8 mouse cellular contexts compared by ENCODE assay signal in the genomic region with DNA sequence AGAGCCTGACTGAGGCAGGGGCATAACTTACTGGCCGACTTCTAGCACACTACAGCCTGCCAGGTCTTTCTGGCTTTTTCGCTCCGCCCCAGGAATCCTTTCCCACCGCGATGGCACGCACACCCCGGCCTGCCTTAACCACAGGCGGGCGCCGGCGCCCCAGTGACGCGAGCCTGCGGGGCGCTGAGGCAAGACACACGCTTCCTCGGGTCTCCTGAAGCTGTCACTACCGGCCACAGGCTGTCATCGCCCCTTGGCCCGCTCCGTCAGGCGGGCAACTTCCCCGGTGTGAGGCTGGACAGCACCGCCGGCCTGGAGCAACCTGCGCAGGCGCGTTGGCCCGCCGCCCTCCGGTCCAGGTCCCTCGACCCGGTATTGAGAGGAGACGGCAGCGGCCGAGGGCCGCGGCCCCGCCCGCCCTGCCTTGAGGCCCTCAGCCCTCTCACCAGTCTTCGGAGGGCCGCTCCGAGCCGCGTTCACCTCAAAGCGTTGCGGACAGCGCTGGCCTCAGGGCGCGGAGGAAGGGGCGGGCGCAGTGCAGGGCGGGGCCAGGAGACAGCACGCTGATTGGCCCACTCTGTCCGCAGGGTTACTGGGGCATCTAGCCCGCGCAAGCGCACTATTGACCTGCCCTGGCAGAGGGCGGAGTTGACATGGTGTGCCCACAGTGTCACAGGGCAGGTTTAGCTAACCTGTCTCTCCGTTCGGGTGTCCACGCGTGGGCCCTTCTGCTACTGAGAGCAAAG. TPM values are rescaled to one million over a fixed set of nuclear protein-coding genes. Genes with fewer than 3 reads are reported as not detected.
DNase-seq lines count a peak whose midpoint lies in the region; ATAC-seq and TF ChIP-seq lines count a peak whose summit lies in the region.

No protein-coding gene starts in this region.

- peak overlapping the region; percentile 77 for H3K4me2 ChIP-seq in forebrain, embryonic 12.5 days
- peak overlapping the region; percentile 85 for H3K4me2 ChIP-seq in heart, postnatal 0 days (ENCODE audit: low read depth, low read length)
- peak overlapping the region; percentile 93 for H3K4me2 ChIP-seq in liver, embryonic 15.5 days
- peak overlapping the region; percentile 92 for H3K4me2 ChIP-seq in neural tube, embryonic 11.5 days (ENCODE audit: low read depth)
- peak overlapping the region; percentile 84 for H3K4me2 ChIP-seq in stomach, embryonic 16.5 days (ENCODE audit: low read depth, low read length)

- no peaks in the 10 kb centered on the region for H3K9me3 ChIP-seq in ES-Bruce4 (replicated peaks; ENCODE audit: control insufficient read depth, insufficient read depth, low read length, poor library complexity, severe bottlenecking)
- H3K9me3 ChIP-seq in forebrain, embryonic 12.5 days: no peaks in the 10 kb centered on the region
- peaks cover 3% of the 10 kb centered on the region; the same call in 1 of the 2 replicates for H3K9me3 ChIP-seq in heart, postnatal 0 days (replicated peaks; ENCODE audit: control insufficient read depth, low read length)
- H3K9me3 ChIP-seq in liver, embryonic 15.5 days (replicated peaks): no peaks in the 10 kb centered on the region
- H3K9me3 ChIP-seq in neural tube, embryonic 11.5 days (ENCODE audit: control insufficient read depth, low read length): no peaks in the 10 kb centered on the region
- no peaks in the 10 kb centered on the region; the same call in 1 of the 2 replicates for H3K9me3 ChIP-seq in stomach, embryonic 16.5 days (replicated peaks; ENCODE audit: control insufficient read depth, low read length)

- no peak for TF ChIP-seq CTCF in ES-Bruce4 (IDR thresholded peaks at IDR 0.05; ENCODE audit: low read depth, low read length)
- no peak for TF ChIP-seq CTCF in heart, postnatal 0 days (IDR thresholded peaks at IDR 0.05; ENCODE audit: low read depth)

- H3K27me3 ChIP-seq in ES-Bruce4 (ENCODE audit: control insufficient read depth, insufficient read depth, low read length, poor library complexity, severe bottlenecking): no peaks in the 10 kb centered on the region
- H3K27me3 ChIP-seq in forebrain, embryonic 12.5 days: no peaks in the 10 kb centered on the region
- no peaks in the 10 kb centered on the region for H3K27me3 ChIP-seq in heart, postnatal 0 days (ENCODE audit: control insufficient read depth, insufficient read depth, low read length)
- H3K27me3 ChIP-seq in liver, embryonic 15.5 days: no peaks in the 10 kb centered on the region
- H3K27me3 ChIP-seq in neural tube, embryonic 11.5 days (ENCODE audit: control insufficient read depth, insufficient read depth, low read length): no peaks in the 10 kb centered on the region
- H3K27me3 ChIP-seq in stomach, embryonic 16.5 days (ENCODE audit: control insufficient read depth, insufficient read depth, low read length): no peaks in the 10 kb centered on the region

- peak overlapping the region; percentile 41 for H3K9ac ChIP-seq in ES-Bruce4 (ENCODE audit: low read depth, poor library complexity, severe bottlenecking)
- H3K9ac ChIP-seq in forebrain, embryonic 12.5 days: peak overlapping the region; percentile 85
- H3K9ac ChIP-seq in heart, postnatal 0 days (replicated peaks; ENCODE audit: low read depth, low read length): peak overlapping the region; percentile 73
- peak overlapping the region; percentile 89 for H3K9ac ChIP-seq in liver, embryonic 15.5 days
- peak overlapping the region; percentile 88 for H3K9ac ChIP-seq in neural tube, embryonic 11.5 days (ENCODE audit: low read length)
- H3K9ac ChIP-seq in stomach, embryonic 16.5 days (ENCODE audit: low read length): peak overlapping the region; percentile 86

- peak; percentile 98 for DNase-seq in c-Kit-positive CD71-positive TER-119-positive erythroid progenitor cells, embryonic 14.5 days (ENCODE audit: low spot score)
- DNase-seq in heart, postnatal 0 days (ENCODE audit: low spot score): peak; percentile 97
- peak; percentile 98 to 99 for DNase-seq in kidney, postnatal 4 days
- peak; percentile 96 for DNase-seq in neural tube, embryonic 11.5 days (ENCODE audit: low spot score)

- H3K36me3 ChIP-seq in ES-Bruce4 (ENCODE audit: control insufficient read depth, insufficient read depth, low read length, poor library complexity, severe bottlenecking): peaks cover 4% of the 10 kb centered on the region
- H3K36me3 ChIP-seq in forebrain, embryonic 12.5 days (replicated peaks): peaks cover 21% of the 10 kb centered on the region
- peaks cover 40% of the 10 kb centered on the region for H3K36me3 ChIP-seq in heart, postnatal 0 days (replicated peaks; ENCODE audit: control insufficient read depth, insufficient read depth, low read length)
- peaks cover 52% of the 10 kb centered on the region for H3K36me3 ChIP-seq in liver, embryonic 15.5 days (replicated peaks)
- peaks cover 5% of the 10 kb centered on the region; the same call in 1 of the 2 replicates for H3K36me3 ChIP-seq in neural tube, embryonic 11.5 days (ENCODE audit: control insufficient read depth, insufficient read depth, low read length)
- peaks cover 10% of the 10 kb centered on the region; the same call in 1 of the 2 replicates for H3K36me3 ChIP-seq in stomach, embryonic 16.5 days (ENCODE audit: control insufficient read depth, insufficient read depth, low read length)

- peak; percentile 47 for TF ChIP-seq POLR2A in ES-Bruce4 (IDR thresholded peaks at IDR 0.05; ENCODE audit: insufficient read depth, low read length)

- under 1% methylated on average over 63 of the region's 63 CpGs for WGBS in forebrain, embryonic 12.5 days
- under 1% methylated on average over 63 of the region's 63 CpGs for WGBS in heart, postnatal 0 days
- under 1% methylated on average over 62 of the region's 63 CpGs for WGBS in liver, embryonic 15.5 days (ENCODE audit: insufficient replicate concordance)
- WGBS in neural tube, embryonic 11.5 days: under 1% methylated on average over 61 of the region's 63 CpGs
- WGBS in stomach, embryonic 16.5 days: under 1% methylated on average over 63 of the region's 63 CpGs

- H3K4me1 ChIP-seq in ES-Bruce4 (ENCODE audit: control insufficient read depth, insufficient read depth, low read length): no peaks in the 10 kb centered on the region
- peaks cover 20% of the 10 kb centered on the region for H3K4me1 ChIP-seq in forebrain, embryonic 12.5 days
- H3K4me1 ChIP-seq in heart, postnatal 0 days (ENCODE audit: control insufficient read depth, insufficient read depth): peaks cover 19% of the 10 kb centered on the region
- H3K4me1 ChIP-seq in liver, embryonic 15.5 days (replicated peaks): peaks cover 42% of the 10 kb centered on the region
- H3K4me1 ChIP-seq in neural tube, embryonic 11.5 days (ENCODE audit: control insufficient read depth, insufficient read depth, low read length): 0 out of 2 replicates have a peak, but pooled peaks cover 5% of the 10 kb centered on the region
- peaks cover 11% of the 10 kb centered on the region for H3K4me1 ChIP-seq in stomach, embryonic 16.5 days (ENCODE audit: control insufficient read depth, insufficient read depth, low read length)

- H3K27ac ChIP-seq in ES-Bruce4 (ENCODE audit: insufficient read depth, low read length): no peak overlapping the region
- H3K27ac ChIP-seq in forebrain, embryonic 12.5 days: peak overlapping the region; percentile 96
- H3K27ac ChIP-seq in heart, postnatal 0 days (ENCODE audit: low read depth): peak overlapping the region; percentile 97
- peak overlapping the region; percentile 98 for H3K27ac ChIP-seq in liver, embryonic 15.5 days (replicated peaks)
- peak overlapping the region; percentile 94 for H3K27ac ChIP-seq in neural tube, embryonic 11.5 days (ENCODE audit: low read depth, low read length)
- H3K27ac ChIP-seq in stomach, embryonic 16.5 days (ENCODE audit: low read length): peak overlapping the region; percentile 97

- ATAC-seq in forebrain, embryonic 12.5 days (ENCODE audit: low FRiP score): peak; percentile 99
- ATAC-seq in heart, postnatal 0 days (ENCODE audit: insufficient read depth, low read depth): peak; percentile 99
- ATAC-seq in liver, embryonic 15.5 days (ENCODE audit: insufficient read depth): peak; percentile 99
- ATAC-seq in neural tube, embryonic 11.5 days (ENCODE audit: insufficient read depth, low FRiP score, low TSS enrichment): peak; percentile 99
- ATAC-seq in stomach, embryonic 16.5 days (ENCODE audit: insufficient read depth, low FRiP score): peak; percentile 99

- H3K4me3 ChIP-seq in ES-Bruce4 (ENCODE audit: low read depth, low read length): peak overlapping the region; percentile 80
- H3K4me3 ChIP-seq in forebrain, embryonic 12.5 days (replicated peaks): peak overlapping the region; percentile 83
- peak overlapping the region; percentile 67 for H3K4me3 ChIP-seq in heart, postnatal 0 days (ENCODE audit: low read depth, low read length)
- peak overlapping the region; percentile 75 for H3K4me3 ChIP-seq in liver, embryonic 15.5 days (replicated peaks)
- peak overlapping the region; percentile 68 for H3K4me3 ChIP-seq in neural tube, embryonic 11.5 days (ENCODE audit: low read depth, low read length)
- H3K4me3 ChIP-seq in stomach, embryonic 16.5 days (replicated peaks; ENCODE audit: low read length): peak overlapping the region; percentile 81

- no peak for TF ChIP-seq EP300 in ES-Bruce4 (IDR thresholded peaks at IDR 0.05; ENCODE audit: insufficient read depth, low read depth, low read length)
- no peak for TF ChIP-seq EP300 in heart, postnatal 0 days (IDR thresholded peaks at IDR 0.05; ENCODE audit: low read depth)

RNA-seq across cellular contexts. Expression of a gene that starts 7.1 kb away (rescaled TPM):
- polyA plus RNA-seq in ES-Bruce4 (2011; ENCODE audit: insufficient read depth, insufficient read length, low read depth, missing spikeins): 8.3 and 9.0 TPM in 2 replicates
- 37.7 and 40.4 TPM in 2 replicates for polyA plus RNA-seq in forebrain, embryonic 12.5 days (2016; fragmentation: Nextera tagmentation; extraction: Ambion mirVana)
- 31.4 and 62.4 TPM in 2 replicates for total RNA-seq in heart, postnatal 0 days (2014; rRNA removed; ENCODE audit: low replicate concordance)
- 53.5 and 60.8 TPM in 2 replicates for polyA plus RNA-seq in heart, postnatal 0 days (2015; fragmentation: Nextera tagmentation; extraction: Ambion mirVana)
- polyA plus RNA-seq in liver, embryonic 15.5 days (2015; fragmentation: Nextera tagmentation; extraction: Ambion mirVana): 35.0 and 36.0 TPM in 2 replicates
- 25.5 and 27.7 TPM in 2 replicates for polyA plus RNA-seq in neural tube, embryonic 11.5 days (2014; fragmentation: Nextera tagmentation; extraction: Ambion mirVana)
- polyA plus RNA-seq in stomach, embryonic 16.5 days (2015; fragmentation: Nextera tagmentation; extraction: Ambion mirVana): 44.8 and 52.1 TPM in 2 replicates

RNA-seq across cellular contexts. Expression of a gene that starts 7.5 kb away (rescaled TPM):
- polyA plus RNA-seq in ES-Bruce4 (2011; ENCODE audit: insufficient read depth, insufficient read length, low read depth, missing spikeins): 33.6 and 41.4 TPM in 2 replicates
- polyA plus RNA-seq in forebrain, embryonic 12.5 days (2016; fragmentation: Nextera tagmentation; extraction: Ambion mirVana): 45.2 and 51.0 TPM in 2 replicates
- 30.2 and 42.9 TPM in 2 replicates for total RNA-seq in heart, postnatal 0 days (2014; rRNA removed; ENCODE audit: low replicate concordance)
- 28.2 and 29.5 TPM in 2 replicates for polyA plus RNA-seq in heart, postnatal 0 days (2015; fragmentation: Nextera tagmentation; extraction: Ambion mirVana)
- polyA plus RNA-seq in liver, embryonic 15.5 days (2015; fragmentation: Nextera tagmentation; extraction: Ambion mirVana): 16.7 and 19.0 TPM in 2 replicates
- 37.0 and 41.4 TPM in 2 replicates for polyA plus RNA-seq in neural tube, embryonic 11.5 days (2014; fragmentation: Nextera tagmentation; extraction: Ambion mirVana)
- 29.8 and 37.1 TPM in 2 replicates for polyA plus RNA-seq in stomach, embryonic 16.5 days (2015; fragmentation: Nextera tagmentation; extraction: Ambion mirVana)

RNA-seq across cellular contexts. Expression of a gene that starts 16.1 kb away (rescaled TPM):
- 19.3 and 21.1 TPM in 2 replicates for polyA plus RNA-seq in ES-Bruce4 (2011; ENCODE audit: insufficient read depth, insufficient read length, low read depth, missing spikeins)
- 29.3 and 30.1 TPM in 2 replicates for polyA plus RNA-seq in forebrain, embryonic 12.5 days (2016; fragmentation: Nextera tagmentation; extraction: Ambion mirVana)
- total RNA-seq in heart, postnatal 0 days (2014; rRNA removed; ENCODE audit: low replicate concordance): 8.2 and 12.6 TPM in 2 replicates
- polyA plus RNA-seq in heart, postnatal 0 days (2015; fragmentation: Nextera tagmentation; extraction: Ambion mirVana): 4.9 and 5.0 TPM in 2 replicates
- 9.4 and 11.5 TPM in 2 replicates for polyA plus RNA-seq in liver, embryonic 15.5 days (2015; fragmentation: Nextera tagmentation; extraction: Ambion mirVana)
- 15.0 and 17.1 TPM in 2 replicates for polyA plus RNA-seq in neural tube, embryonic 11.5 days (2014; fragmentation: Nextera tagmentation; extraction: Ambion mirVana)
- polyA plus RNA-seq in stomach, embryonic 16.5 days (2015; fragmentation: Nextera tagmentation; extraction: Ambion mirVana): 28.8 and 29.9 TPM in 2 replicates

RNA-seq across cellular contexts. Expression of a gene that starts 48.4 kb away (rescaled TPM):
- polyA plus RNA-seq in ES-Bruce4 (2011; ENCODE audit: insufficient read depth, insufficient read length, low read depth, missing spikeins): not detected in 2 replicates
- polyA plus RNA-seq in forebrain, embryonic 12.5 days (2016; fragmentation: Nextera tagmentation; extraction: Ambion mirVana): not detected in 2 replicates
- not detected in 2 replicates for total RNA-seq in heart, postnatal 0 days (2014; rRNA removed; ENCODE audit: low replicate concordance)
- polyA plus RNA-seq in heart, postnatal 0 days (2015; fragmentation: Nextera tagmentation; extraction: Ambion mirVana): not detected in 2 replicates
- polyA plus RNA-seq in liver, embryonic 15.5 days (2015; fragmentation: Nextera tagmentation; extraction: Ambion mirVana): 2.9 and 3.2 TPM in 2 replicates
- polyA plus RNA-seq in neural tube, embryonic 11.5 days (2014; fragmentation: Nextera tagmentation; extraction: Ambion mirVana): not detected in 2 replicates
- 0.17 and 0.26 TPM in 2 replicates for polyA plus RNA-seq in stomach, embryonic 16.5 days (2015; fragmentation: Nextera tagmentation; extraction: Ambion mirVana)

RNA-seq across cellular contexts. Expression of a gene that starts 55.8 kb away (rescaled TPM):
- polyA plus RNA-seq in ES-Bruce4 (2011; ENCODE audit: insufficient read depth, insufficient read length, low read depth, missing spikeins): not detected in 2 replicates
- polyA plus RNA-seq in forebrain, embryonic 12.5 days (2016; fragmentation: Nextera tagmentation; extraction: Ambion mirVana): not detected in 2 replicates
- total RNA-seq in heart, postnatal 0 days (2014; rRNA removed; ENCODE audit: low replicate concordance): not detected in 2 replicates
- polyA plus RNA-seq in heart, postnatal 0 days (2015; fragmentation: Nextera tagmentation; extraction: Ambion mirVana): 0.12 TPM in 1 of 2 replicates, not detected in the other
- polyA plus RNA-seq in liver, embryonic 15.5 days (2015; fragmentation: Nextera tagmentation; extraction: Ambion mirVana): 0.97 and 1.5 TPM in 2 replicates
- not detected in 2 replicates for polyA plus RNA-seq in neural tube, embryonic 11.5 days (2014; fragmentation: Nextera tagmentation; extraction: Ambion mirVana)
- polyA plus RNA-seq in stomach, embryonic 16.5 days (2015; fragmentation: Nextera tagmentation; extraction: Ambion mirVana): 213 and 226 TPM in 2 replicates
